ENCODE assay signal across 9 mouse cellular contexts in the genomic region with DNA sequence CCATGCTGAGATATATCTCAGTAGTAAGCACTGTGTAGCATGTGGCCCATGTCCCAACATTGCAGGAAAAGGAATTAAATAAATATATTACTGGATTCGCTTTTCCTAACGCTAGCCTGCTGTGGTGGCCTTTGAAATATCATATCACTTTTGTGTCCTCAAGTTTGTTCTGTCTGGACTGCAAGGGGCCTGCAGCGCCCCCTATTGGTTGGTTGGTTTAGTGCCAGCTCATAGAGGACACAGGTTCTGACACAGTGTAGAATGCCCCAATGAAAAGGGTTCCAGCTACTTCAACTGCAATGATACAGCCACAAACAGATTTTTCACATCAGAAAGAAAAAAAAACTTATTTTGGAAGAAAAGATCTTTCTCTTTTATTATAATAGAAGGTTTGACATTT. TPM values are rescaled to one million over a fixed set of nuclear protein-coding genes. Genes with fewer than 3 reads are reported as not detected.
A peak's percentile ranks its signal among the peaks of the same experiment; 100 is the strongest.
DNase-seq lines count a peak whose midpoint lies in the region; ATAC-seq and TF ChIP-seq lines count a peak whose summit lies in the region.
"Had no signal": no experiment of that assay in that cellular context is flagged by ENCODE, and none has a peak within 500 bp of the region (broad histone marks: within the 10 kb centered on the region; RNA-seq: fewer than 3 reads in every experiment).

No protein-coding gene starts in this region.

- no peak overlapping the region for H3K9ac ChIP-seq in forebrain, embryonic 11.5 days (ENCODE audit: low read length)
- no peak overlapping the region for H3K9ac ChIP-seq in forebrain, embryonic 13.5 days
- H3K9ac ChIP-seq in liver, embryonic 14.5 days (replicated peaks): no peak overlapping the region
- H3K9ac ChIP-seq: liver, embryonic 13.5 days had no signal

- TF ChIP-seq EP300 in liver, embryonic 14.5 days (IDR thresholded peaks at IDR 0.05; ENCODE audit: low read depth): no peak

- no peaks in the 10 kb centered on the region for H3K4me1 ChIP-seq in forebrain, embryonic 11.5 days (replicated peaks; ENCODE audit: control insufficient read depth, insufficient read depth, low read length)
- H3K4me1 ChIP-seq in forebrain, embryonic 13.5 days: no peaks in the 10 kb centered on the region
- H3K4me1 ChIP-seq in liver, embryonic 14.5 days (replicated peaks; ENCODE audit: control insufficient read depth in 2 of 2, insufficient read depth in 2 of 2, low read length in 1 of 2): no peaks in the 10 kb centered on the region
- H3K4me1 ChIP-seq: liver, embryonic 13.5 days had no signal

- H3K27ac ChIP-seq in forebrain, embryonic 11.5 days (ENCODE audit: low read depth, low read length): no peak overlapping the region
- no peak overlapping the region for H3K27ac ChIP-seq in forebrain, embryonic 13.5 days
- H3K27ac ChIP-seq in liver, embryonic 14.5 days: no peak overlapping the region
- H3K27ac ChIP-seq: liver, embryonic 13.5 days had no signal

- H3K4me2 ChIP-seq in forebrain, embryonic 11.5 days (ENCODE audit: low read depth, low read length, severe bottlenecking): no peak overlapping the region
- H3K4me2 ChIP-seq in forebrain, embryonic 13.5 days: no peak overlapping the region
- no peak overlapping the region for H3K4me2 ChIP-seq in liver, embryonic 14.5 days (ENCODE audit: low read depth)
- H3K4me2 ChIP-seq: liver, embryonic 13.5 days had no signal

- 62% methylated on average over 3 of the region's 3 CpGs for WGBS in forebrain, embryonic 11.5 days
- 51% methylated on average over 3 of the region's 3 CpGs for WGBS in forebrain, embryonic 13.5 days
- 31% methylated on average over 3 of the region's 3 CpGs for WGBS in liver, embryonic 14.5 days (ENCODE audit: insufficient replicate concordance)

- no peaks in the 10 kb centered on the region for H3K9me3 ChIP-seq in forebrain, embryonic 11.5 days (ENCODE audit: control insufficient read depth, low read length)
- H3K9me3 ChIP-seq in forebrain, embryonic 13.5 days (replicated peaks): no peaks in the 10 kb centered on the region
- H3K9me3 ChIP-seq in liver, embryonic 14.5 days (ENCODE audit: control insufficient read depth, low read length): no peaks in the 10 kb centered on the region
- H3K9me3 ChIP-seq: liver, embryonic 13.5 days had no signal

- no peak for ATAC-seq in forebrain, embryonic 11.5 days (replicated peaks; ENCODE audit: low FRiP score)
- no peak for ATAC-seq in forebrain, embryonic 13.5 days
- ATAC-seq in liver, embryonic 14.5 days (ENCODE audit: insufficient read depth): no peak
- no peak for ATAC-seq in cerebellum, adult (ENCODE audit: insufficient number of reproducible peaks, low FRiP score, low TSS enrichment)

- TF ChIP-seq CTCF in liver, embryonic 14.5 days (IDR thresholded peaks at IDR 0.05; ENCODE audit: low read depth): peak; percentile 78

- H3K36me3 ChIP-seq in forebrain, embryonic 11.5 days (ENCODE audit: control insufficient read depth, insufficient read depth, low read length): no peaks in the 10 kb centered on the region
- H3K36me3 ChIP-seq in forebrain, embryonic 13.5 days (ENCODE audit: poor library complexity, severe bottlenecking): no peaks in the 10 kb centered on the region
- H3K36me3 ChIP-seq in liver, embryonic 14.5 days (replicated peaks; ENCODE audit: control insufficient read depth, insufficient read depth, low read depth): no peaks in the 10 kb centered on the region
- H3K36me3 ChIP-seq: liver, embryonic 13.5 days had no signal

- DNase-seq in forebrain, embryonic 11.5 days (ENCODE audit: low spot score): peak; percentile 75
- peak; percentile 31 for DNase-seq in right cerebral cortex, postnatal 4 days
- DNase-seq in right cerebral cortex, adult 18-20 months: no peak
- DNase-seq in liver, embryonic 14.5 days (ENCODE audit: low read depth in 3 of 3, low spot score in 3 of 3): peak; percentile 13 to 32 (median 16)
- peak; percentile 77 for DNase-seq in thymus, postnatal 4 days
- no peak for DNase-seq in frontal cortex, postnatal 14 days (ENCODE audit: low spot score in 2 of 2)
- DNase-seq: liver, embryonic 13.5 days had no signal

- H3K27me3 ChIP-seq in forebrain, embryonic 11.5 days (ENCODE audit: control insufficient read depth, insufficient read depth, low read length): no peaks in the 10 kb centered on the region
- no peaks in the 10 kb centered on the region for H3K27me3 ChIP-seq in forebrain, embryonic 13.5 days
- H3K27me3 ChIP-seq in liver, embryonic 14.5 days (ENCODE audit: control insufficient read depth, insufficient read depth, low read length): no peaks in the 10 kb centered on the region
- H3K27me3 ChIP-seq: liver, embryonic 13.5 days had no signal

- H3K4me3 ChIP-seq in forebrain, embryonic 11.5 days (ENCODE audit: low read depth, low read length): no peak overlapping the region
- no peak overlapping the region for H3K4me3 ChIP-seq in forebrain, embryonic 13.5 days
- H3K4me3 ChIP-seq in liver, embryonic 14.5 days (ENCODE audit: insufficient read depth in 1 of 2, low read depth in 2 of 2, low read length in 2 of 2): no peak overlapping the region
- H3K4me3 ChIP-seq: liver, embryonic 13.5 days had no signal

RNA-seq across cellular contexts. Expression of a gene that starts 34.6 kb away (rescaled TPM):
- polyA plus RNA-seq in forebrain, embryonic 11.5 days (2014; fragmentation: Nextera tagmentation; extraction: Ambion mirVana): 51.8 and 55.5 TPM in 2 replicates
- polyA plus RNA-seq in forebrain, embryonic 13.5 days (2015; fragmentation: Nextera tagmentation; extraction: Ambion mirVana): 38.5 and 41.8 TPM in 2 replicates
- 28.8 and 41.1 TPM in 2 replicates for polyA plus RNA-seq in liver, embryonic 14.5 days (2012; rRNA removed)
- 128 and 135 TPM in 2 replicates for polyA plus RNA-seq in liver, embryonic 14.5 days (2014; fragmentation: Nextera tagmentation; extraction: Ambion mirVana)

Comparison
In these comparisons a context has a peak if more than half of its experiments do, and no peak if none do; other contexts are left out.
1. DNase-seq: peak in forebrain, embryonic 11.5 days (single experiment), right cerebral cortex, postnatal 4 days (single experiment), liver, embryonic 14.5 days (3 of 3) and thymus, postnatal 4 days (single experiment); none in right cerebral cortex, adult 18-20 months (single experiment) and frontal cortex, postnatal 14 days (0 of 2).